Mouse (Mus musculus): ENCODE results near the gene Nhp2. TPM values are rescaled to one million over a fixed set of nuclear protein-coding genes. Genes with fewer than 3 reads are reported as not detected.
"Not testable (repeated sequence)": the region's sequence is repeated elsewhere in the genome, so short reads cannot be mapped to it uniquely, and the experiment has no call there.

Gene Nhp2
- polyA plus RNA-seq, 1 experiment from 2014 or later: 155 TPM

- Histone ChIP-seq H3K27ac (peak overlapping the region; percentile 86), H3K9ac (peak overlapping the region; percentile 53), H3K4me2 (peak overlapping the region; percentile 70), H3K9me3 (no peaks in the 10 kb centered on the region), H3K27me3 (replicated peaks) (no peaks in the 10 kb centered on the region), H3K4me3 (replicated peaks) (peak overlapping the region; percentile 96), H3K36me3 (peaks cover 25% of the 10 kb centered on the region), H3K4me1 (peaks cover 30% of the 10 kb centered on the region)
- 6% methylated on average over 15 of the region's 15 CpGs for WGBS
- ATAC-seq (ENCODE audit: insufficient read depth, low FRiP score, low read depth): peak; percentile 23; the same call in 1 of the 2 replicates
These were observed 12.3 kb upstream of the Nhp2 start for GRCm38 (mm10) chr11:51607096-51607738.

GRCm38 (mm10) chr11:51609266-51609909 is 10.1 kb upstream of the Nhp2 start:
- Histone ChIP-seq H3K4me1 (peaks cover 15% of the 10 kb centered on the region), H3K9me3 (no peaks in the 10 kb centered on the region), H3K27me3 (replicated peaks) (no peaks in the 10 kb centered on the region), H3K9ac (no peak overlapping the region), H3K4me2 (no peak overlapping the region), H3K27ac (no peak overlapping the region; the same call in 1 of the 2 replicates), H3K36me3 (peaks cover 8% of the 10 kb centered on the region), H3K4me3 (replicated peaks) (no peak overlapping the region)
- 54% methylated on average over 3 of the region's 3 CpGs for WGBS
- no peak for ATAC-seq (ENCODE audit: insufficient read depth, low FRiP score, low read depth)

- WGBS: 76% methylated on average over 5 of the region's 5 CpGs
- not testable (repeated sequence) for H3K4me2 ChIP-seq; ATAC-seq (ENCODE audit: insufficient read depth, low FRiP score, low read depth); H3K9ac ChIP-seq; H3K9me3 ChIP-seq; H3K4me3 ChIP-seq (replicated peaks); H3K36me3 ChIP-seq; H3K27ac ChIP-seq; H3K27me3 ChIP-seq (replicated peaks)
- peaks cover 15% of the 10 kb centered on the region for H3K4me1 ChIP-seq
These were observed 9.6 kb upstream of the Nhp2 start for GRCm38 (mm10) chr11:51609940-51610339.

GRCm38 (mm10) chr11:51614256-51614655 is 5.3 kb upstream of the Nhp2 start:
- no peaks in the 10 kb centered on the region for H3K9me3 ChIP-seq
- no peaks in the 10 kb centered on the region for H3K36me3 ChIP-seq
- no peaks in the 10 kb centered on the region for H3K27me3 ChIP-seq (replicated peaks)
- H3K9ac ChIP-seq: no peak overlapping the region
- H3K4me1 ChIP-seq: peaks cover 19% of the 10 kb centered on the region
- ATAC-seq (ENCODE audit: insufficient read depth, low FRiP score, low read depth): no peak
- no peak overlapping the region for H3K4me2 ChIP-seq
- H3K4me3 ChIP-seq (replicated peaks): no peak overlapping the region
- WGBS: 69% methylated on average over 8 of the region's 8 CpGs
- H3K27ac ChIP-seq: peak overlapping the region; percentile 98

- H3K27ac ChIP-seq: peak overlapping the region; percentile 98
- no peaks in the 10 kb centered on the region for H3K36me3 ChIP-seq
- 0 out of 2 replicates have a peak, but pooled peaks have one; percentile 7 for ATAC-seq (ENCODE audit: insufficient read depth, low FRiP score, low read depth)
- H3K9ac ChIP-seq: peak overlapping the region; percentile 58; the same call in 1 of the 2 replicates
- H3K9me3 ChIP-seq: no peaks in the 10 kb centered on the region
- peaks cover 19% of the 10 kb centered on the region for H3K4me1 ChIP-seq
- WGBS: 26% methylated on average over 7 of the region's 7 CpGs
- H3K4me2 ChIP-seq: peak overlapping the region; percentile 75
- no peaks in the 10 kb centered on the region for H3K27me3 ChIP-seq (replicated peaks)
- peak overlapping the region; percentile 42 for H3K4me3 ChIP-seq (replicated peaks)
These were observed 4.4 kb upstream of the Nhp2 start for GRCm38 (mm10) chr11:51615129-51615528.

- 2% methylated on average over 14 of the region's 14 CpGs for WGBS
- no peaks in the 10 kb centered on the region for H3K27me3 ChIP-seq (replicated peaks)
These were observed 3.9 kb upstream of the Nhp2 start for GRCm38 (mm10) chr11:51615601-51616000.

GRCm38 (mm10) chr11:51616113-51616512 is 3.4 kb upstream of the Nhp2 start:
- peak overlapping the region; percentile 42; the same call in 1 of the 2 replicates for H3K4me3 ChIP-seq (replicated peaks)
- peak overlapping the region; percentile 98 for H3K27ac ChIP-seq
- WGBS: 89% methylated on average over 7 of the region's 7 CpGs
- not testable (repeated sequence) for H3K9me3 ChIP-seq; H3K27me3 ChIP-seq (replicated peaks); ATAC-seq (ENCODE audit: insufficient read depth, low FRiP score, low read depth); H3K9ac ChIP-seq; H3K36me3 ChIP-seq
- peak overlapping the region; percentile 75 for H3K4me2 ChIP-seq
- peaks cover 26% of the 10 kb centered on the region for H3K4me1 ChIP-seq

More at GRCm38 (mm10) chr11:51615601-51616000, 3.9 kb upstream of the Nhp2 start:
- Histone ChIP-seq H3K27ac (peak overlapping the region; percentile 98), H3K9me3 (no peaks in the 10 kb centered on the region), H3K4me3 (replicated peaks) (peak overlapping the region; percentile 42), H3K4me2 (peak overlapping the region; percentile 75), H3K9ac (peak overlapping the region; percentile 58), H3K36me3 (no peaks in the 10 kb centered on the region), H3K4me1 (peaks cover 23% of the 10 kb centered on the region)
- peak; percentile 81; the same call in 1 of the 2 replicates for ATAC-seq (ENCODE audit: insufficient read depth, low FRiP score, low read depth)

GRCm38 (mm10) chr11:51617693-51618092 is 1.8 kb upstream of the Nhp2 start:
- Histone ChIP-seq H3K4me1 (peaks cover 26% of the 10 kb centered on the region), H3K27ac (no peak overlapping the region), H3K4me2 (no peak overlapping the region), H3K9me3 (no peaks in the 10 kb centered on the region), H3K27me3 (replicated peaks) (no peaks in the 10 kb centered on the region), H3K4me3 (replicated peaks) (no peak overlapping the region), H3K36me3 (peaks cover 9% of the 10 kb centered on the region), H3K9ac (no peak overlapping the region)
- ATAC-seq (ENCODE audit: insufficient read depth, low FRiP score, low read depth): no peak
- 3% methylated on average over 4 of the region's 4 CpGs for WGBS

- H3K27ac ChIP-seq: peak overlapping the region; percentile 12; the same call in 1 of the 2 replicates
- 41% methylated on average over 7 of the region's 8 CpGs for WGBS
- no peaks in the 10 kb centered on the region for H3K27me3 ChIP-seq (replicated peaks)
- peaks cover 26% of the 10 kb centered on the region for H3K4me1 ChIP-seq
- peak overlapping the region; percentile 79 for H3K4me3 ChIP-seq (replicated peaks)
- peak overlapping the region; percentile 86 for H3K4me2 ChIP-seq
- no peaks in the 10 kb centered on the region for H3K9me3 ChIP-seq
- ATAC-seq (ENCODE audit: insufficient read depth, low FRiP score, low read depth): no peak; the same call in 1 of the 2 replicates
- H3K9ac ChIP-seq: no peak overlapping the region
- peaks cover 21% of the 10 kb centered on the region for H3K36me3 ChIP-seq
These were observed 584 bp upstream of the Nhp2 start for GRCm38 (mm10) chr11:51618894-51619408.

GRCm38 (mm10) chr11:51620084-51620483 is 549 bp downstream of the Nhp2 start:
- WGBS: under 1% methylated on average over 11 of the region's 11 CpGs
- Histone ChIP-seq H3K4me1 (peaks cover 18% of the 10 kb centered on the region), H3K4me2 (peak overlapping the region; percentile 86), H3K9ac (peak overlapping the region; percentile 63), H3K4me3 (replicated peaks) (peak overlapping the region; percentile 79), H3K27me3 (replicated peaks) (no peaks in the 10 kb centered on the region), H3K36me3 (peaks cover 33% of the 10 kb centered on the region), H3K27ac (peak overlapping the region; percentile 40; the same call in 1 of the 2 replicates), H3K9me3 (no peaks in the 10 kb centered on the region)
- ATAC-seq (ENCODE audit: insufficient read depth, low FRiP score, low read depth): no peak

- no peak overlapping the region for H3K4me2 ChIP-seq
- ATAC-seq (ENCODE audit: insufficient read depth, low FRiP score, low read depth): no peak
- H3K4me3 ChIP-seq (replicated peaks): no peak overlapping the region
- H3K9me3 ChIP-seq: no peaks in the 10 kb centered on the region
- no peaks in the 10 kb centered on the region for H3K27me3 ChIP-seq (replicated peaks)
- 97% methylated on average over 2 of the region's 2 CpGs for WGBS
- H3K36me3 ChIP-seq: peaks cover 39% of the 10 kb centered on the region
- H3K9ac ChIP-seq: no peak overlapping the region
- peaks cover 11% of the 10 kb centered on the region for H3K4me1 ChIP-seq
- H3K27ac ChIP-seq: no peak overlapping the region
These were observed 2.2 kb downstream of the Nhp2 start for GRCm38 (mm10) chr11:51621776-51622175.

GRCm38 (mm10) chr11:51622971-51623491 is 3.5 kb downstream of the Nhp2 start:
- H3K27ac ChIP-seq: no peak overlapping the region
- no peak overlapping the region for H3K4me3 ChIP-seq (replicated peaks)
- peaks cover 45% of the 10 kb centered on the region for H3K36me3 ChIP-seq
- 83% methylated on average over 7 of the region's 7 CpGs for WGBS
- H3K4me2 ChIP-seq: no peak overlapping the region
- peaks cover 11% of the 10 kb centered on the region for H3K4me1 ChIP-seq
- no peak for ATAC-seq (ENCODE audit: insufficient read depth, low FRiP score, low read depth)
- no peak overlapping the region for H3K9ac ChIP-seq
- H3K27me3 ChIP-seq (replicated peaks): no peaks in the 10 kb centered on the region
- H3K9me3 ChIP-seq: no peaks in the 10 kb centered on the region

All from stomach, embryonic 15.5 days (tissue).